Mouse (Mus musculus) small intestine, adult 2 months (tissue): ENCODE data around the gene Rfng.

ENCODE experiments used
- CTCF ChIP-seq: fragments of 200-500 bp; IDR thresholded peaks from 2 replicates; pipeline ENCODE4 v1.5.1; 2012; ENCODE audit warnings: low read depth, mild to moderate bottlenecking, control low read depth, inconsistent platforms, low read length, moderate library complexity, mixed read lengths; ENCODE audit not compliant: insufficient replicate concordance, insufficient read length; ENCODE audit errors: extremely low read depth
- POLR2A ChIP-seq: fragments of 200-500 bp; IDR thresholded peaks from 2 replicates; pipeline ENCODE4 v1.6.1; 2012; ENCODE audit warnings: low read depth, mild to moderate bottlenecking, control low read depth, inconsistent platforms, low read length, moderate library complexity

GRCm38 (mm10) chr11:120740981-120741380 lies 43.0 kb downstream of the Rfng start:
- TF ChIP-seq CTCF (no peak), POLR2A (no peak)
